In genomic region chr9:75064678-75065331, GRCm38 (mm10) we compare ENCODE assay signal across 25 mouse cellular contexts. TPM values are rescaled to one million over a fixed set of nuclear protein-coding genes. Genes with fewer than 3 reads are reported as not detected.
A peak's percentile ranks its signal among the peaks of the same experiment; 100 is the strongest.
DNase-seq lines count a peak whose midpoint lies in the region; ATAC-seq and TF ChIP-seq lines count a peak whose summit lies in the region.
"Had no signal": no experiment of that assay in that cellular context is flagged by ENCODE, and none has a peak within 500 bp of the region (broad histone marks: within the 10 kb centered on the region; RNA-seq: fewer than 3 reads in every experiment).

No protein-coding gene starts in this region.

- DNase-seq in kidney, postnatal 14 days = no peak
- no peak for DNase-seq in lung, postnatal 10 days
- no peak for DNase-seq in testis, postnatal 14 days (ENCODE audit: low spot score)
- no peak for DNase-seq in embryo, embryonic 9.5 days (ENCODE audit: extremely low spot score)
- DNase-seq: adrenal gland, postnatal 10 days; cerebellum, adult 11 months; cerebellum, postnatal 14 days; heart, adult 2 months; heart, postnatal 4 days; kidney, adult 11 months; left cerebral cortex, postnatal 4 days; liver, embryonic 13.5 days; thymus, adult 18-20 months; thymus, postnatal 4 days had no signal

- no peak for TF ChIP-seq POLR2A in bone marrow, adult 2 months (IDR thresholded peaks at IDR 0.05; ENCODE audit: borderline replicate concordance, control insufficient read depth, low read depth, low read length)

- no peak overlapping the region for H3K4me2 ChIP-seq in kidney, embryonic 15.5 days
- H3K4me2 ChIP-seq in lung, embryonic 16.5 days (ENCODE audit: low read depth, low read length) = no peak overlapping the region
- H3K4me2 ChIP-seq: forebrain, embryonic 13.5 days; heart, embryonic 15.5 days; liver, embryonic 13.5 days; lung, embryonic 15.5 days; midbrain, embryonic 11.5 days; neural tube, embryonic 13.5 days had no signal

- 59% methylated on average over 9 of the region's 9 CpGs for WGBS in kidney, embryonic 15.5 days
- WGBS in lung, embryonic 16.5 days = 50% methylated on average over 9 of the region's 9 CpGs
- WGBS in bone marrow, adult 2 months = 49% methylated on average over 9 of the region's 9 CpGs

- H3K9me3 ChIP-seq in kidney, embryonic 15.5 days (replicated peaks) = no peaks in the 10 kb centered on the region
- no peaks in the 10 kb centered on the region for H3K9me3 ChIP-seq in lung, embryonic 16.5 days (ENCODE audit: control insufficient read depth, low read length)
- H3K9me3 ChIP-seq: forebrain, embryonic 13.5 days; heart, embryonic 15.5 days; liver, embryonic 13.5 days; lung, embryonic 15.5 days; neural tube, embryonic 13.5 days had no signal

- peaks cover 3% of the 10 kb centered on the region; the same call in 1 of the 2 replicates for H3K4me1 ChIP-seq in kidney, embryonic 15.5 days
- no peaks in the 10 kb centered on the region for H3K4me1 ChIP-seq in lung, embryonic 16.5 days (replicated peaks; ENCODE audit: control insufficient read depth, insufficient read depth, low read length)
- H3K4me1 ChIP-seq in bone marrow, adult 2 months (ENCODE audit: control insufficient read depth, insufficient read depth, low read length) = no peaks in the 10 kb centered on the region; the same call in 1 of the 2 replicates
- H3K4me1 ChIP-seq: forebrain, embryonic 13.5 days; heart, embryonic 15.5 days; liver, embryonic 13.5 days; neural tube, embryonic 13.5 days had no signal

- H3K9ac ChIP-seq in kidney, embryonic 15.5 days = no peak overlapping the region
- no peak overlapping the region for H3K9ac ChIP-seq in lung, embryonic 16.5 days (ENCODE audit: low read length)
- H3K9ac ChIP-seq: forebrain, embryonic 13.5 days; heart, embryonic 15.5 days; liver, embryonic 13.5 days; lung, embryonic 15.5 days; neural tube, embryonic 13.5 days had no signal

- no peak overlapping the region for H3K4me3 ChIP-seq in kidney, embryonic 15.5 days (replicated peaks)
- no peak overlapping the region for H3K4me3 ChIP-seq in lung, embryonic 16.5 days (ENCODE audit: low read length)
- H3K4me3 ChIP-seq in bone marrow, adult 2 months (replicated peaks; ENCODE audit: control insufficient read depth, low read depth, low read length) = no peak overlapping the region
- H3K4me3 ChIP-seq: forebrain, embryonic 13.5 days; heart, adult 2 months; heart, embryonic 15.5 days; liver, embryonic 13.5 days; lung, embryonic 15.5 days; neural tube, embryonic 13.5 days had no signal

- no peaks in the 10 kb centered on the region for H3K27me3 ChIP-seq in kidney, embryonic 15.5 days
- no peaks in the 10 kb centered on the region for H3K27me3 ChIP-seq in lung, embryonic 16.5 days (ENCODE audit: control insufficient read depth, insufficient read depth, low read depth, low read length)
- H3K27me3 ChIP-seq: forebrain, embryonic 13.5 days; heart, embryonic 15.5 days; lung, embryonic 15.5 days; neural tube, embryonic 13.5 days; Patski had no signal

- 0 out of 2 replicates have a peak overlapping the region, but pooled peaks have one; percentile 23 for H3K27ac ChIP-seq in kidney, embryonic 15.5 days
- H3K27ac ChIP-seq in lung, embryonic 16.5 days (ENCODE audit: low read length) = no peak overlapping the region
- 0 out of 2 replicates have a peak overlapping the region, but pooled peaks have one; percentile 18 for H3K27ac ChIP-seq in bone marrow, adult 2 months (ENCODE audit: control insufficient read depth, insufficient read depth, low read depth, low read length, poor library complexity)
- H3K27ac ChIP-seq: forebrain, embryonic 13.5 days; heart, adult 2 months; heart, embryonic 15.5 days; liver, embryonic 13.5 days; lung, embryonic 15.5 days; neural tube, embryonic 13.5 days had no signal

- ATAC-seq in kidney, embryonic 15.5 days (replicated peaks; ENCODE audit: low FRiP score) = 0 out of 2 replicates have a peak, but pooled peaks have one; percentile 15
- peak; percentile 41; the same call in 1 of the 2 replicates for ATAC-seq in lung, embryonic 16.5 days (ENCODE audit: low read depth)
- peak; percentile 63 for ATAC-seq in megakaryocyte, adult 5-6 weeks (ENCODE audit: poor library complexity, severe bottlenecking)
- ATAC-seq: forebrain, embryonic 13.5 days; hindbrain, embryonic 16.5 days; Patski had no signal

- TF ChIP-seq CTCF in bone marrow, adult 2 months (IDR thresholded peaks at IDR 0.05; ENCODE audit: control insufficient read depth, insufficient read depth, low read length) = no peak

- peaks cover 6% of the 10 kb centered on the region for H3K36me3 ChIP-seq in kidney, embryonic 15.5 days
- no peaks in the 10 kb centered on the region for H3K36me3 ChIP-seq in lung, embryonic 16.5 days (ENCODE audit: control insufficient read depth, insufficient read depth, low read length)
- H3K36me3 ChIP-seq: liver, embryonic 13.5 days had no signal

RNA-seq across cellular contexts. Expression of gene Myo5a, which starts 6.0 kb away (rescaled TPM):
- polyA plus RNA-seq in kidney, embryonic 15.5 days (2015; fragmentation: Nextera tagmentation; extraction: Ambion mirVana) = 14.8 and 16.1 TPM in 2 replicates
- polyA plus RNA-seq in lung, embryonic 16.5 days (2015; fragmentation: Nextera tagmentation; extraction: Ambion mirVana) = 7.1 and 8.6 TPM in 2 replicates
- polyA plus RNA-seq in bone marrow, adult 2 months (2011; ENCODE audit: insufficient read depth, insufficient read length, low replicate concordance, missing spikeins) = 9.8 and 16.8 TPM in 2 replicates
- 119 and 122 TPM in 2 replicates for total RNA-seq in megakaryocyte, adult 5-6 weeks (2015)
- 168 and 226 TPM in 2 replicates for total RNA-seq in megakaryocyte, adult 5-6 weeks (2017)

RNA-seq across cellular contexts. Expression of gene Arpp19, which starts 27.4 kb away (rescaled TPM):
- 283 and 322 TPM in 2 replicates for polyA plus RNA-seq in kidney, embryonic 15.5 days (2015; fragmentation: Nextera tagmentation; extraction: Ambion mirVana)
- polyA plus RNA-seq in lung, embryonic 16.5 days (2015; fragmentation: Nextera tagmentation; extraction: Ambion mirVana) = 257 and 306 TPM in 2 replicates
- polyA plus RNA-seq in bone marrow, adult 2 months (2011; ENCODE audit: insufficient read depth, insufficient read length, low replicate concordance, missing spikeins) = 144 and 189 TPM in 2 replicates
- 134 and 149 TPM in 2 replicates for total RNA-seq in megakaryocyte, adult 5-6 weeks (2015)
- 114 and 153 TPM in 2 replicates for total RNA-seq in megakaryocyte, adult 5-6 weeks (2017)
